Mouse (Mus musculus) liver, embryonic 12.5 days (tissue): ENCODE data around the gene Upk3bl. TPM values are rescaled to one million over a fixed set of nuclear protein-coding genes. Genes with fewer than 3 reads are reported as not detected.
A peak's percentile ranks its signal among the peaks of the same experiment; 100 is the strongest.

Experiments used
- ATAC-seq: fragments of 200-750 bp; cut with Nextera tagmentation; 2 replicates; pipeline ENCODE4 v1.8.0; 2017; ENCODE audit warnings: moderate number of reproducible peaks, mild to moderate bottlenecking, moderate library complexity
- H3K27ac ChIP-seq: fragments of 300-500 bp; sonication (generic); 2 replicates; pipeline ENCODE4 v1.5.1; 2016; ENCODE audit warnings: mild to moderate bottlenecking
- H3K27me3 ChIP-seq: fragments of 300-500 bp; sonication (generic); replicated peaks from 2 replicates; pipeline ENCODE4 v1.6.1; 2016; ENCODE audit warnings: mild to moderate bottlenecking, moderate library complexity
- H3K36me3 ChIP-seq: fragments of 300-500 bp; sonication (generic); 2 replicates; pipeline ENCODE4 v1.6.1; 2016; ENCODE audit warnings: mild to moderate bottlenecking, moderate library complexity
- H3K4me1 ChIP-seq: fragments of 300-500 bp; sonication (generic); 2 replicates; pipeline ENCODE4 v1.6.1; 2016
- H3K4me2 ChIP-seq: fragments of 300-500 bp; sonication (generic); 2 replicates; pipeline ENCODE4 v1.6.1; 2016; ENCODE audit warnings: mild to moderate bottlenecking, moderate library complexity
- H3K4me3 ChIP-seq: fragments of 300-500 bp; sonication (generic); 2 replicates; pipeline ENCODE4 v1.5.1; 2016; ENCODE audit warnings: mild to moderate bottlenecking, moderate library complexity
- H3K9ac ChIP-seq: fragments of 300-500 bp; sonication (generic); 2 replicates; pipeline ENCODE4 v1.6.1; 2016; ENCODE audit warnings: mild to moderate bottlenecking, moderate library complexity
- H3K9me3 ChIP-seq: fragments of 300-500 bp; sonication (generic); replicated peaks from 2 replicates; pipeline ENCODE4 v1.6.1; 2016; ENCODE audit warnings: mild to moderate bottlenecking, moderate library complexity
- WGBS: fragments of 180-500 bp; shearing (Covaris S2); methylation state at CpG from one replicate; pipeline ENCODE4 v1.1.7; 2016; ENCODE audit not compliant: insufficient replicate concordance; 5-methylcytosine and 5-hydroxymethylcytosine counted together
- polyA plus RNA-seq: library from polyadenylated mRNA; unstranded; fragments of >200 nt; fragmentation: Nextera tagmentation; extraction: Ambion mirVana; gene quantifications from 2 replicates; pipeline ENCODE4 v1.2.1, GENCODE M21; 2016

Gene Upk3bl
- 0.13 and 0.14 TPM in 2 replicates for polyA plus RNA-seq

DNA sequence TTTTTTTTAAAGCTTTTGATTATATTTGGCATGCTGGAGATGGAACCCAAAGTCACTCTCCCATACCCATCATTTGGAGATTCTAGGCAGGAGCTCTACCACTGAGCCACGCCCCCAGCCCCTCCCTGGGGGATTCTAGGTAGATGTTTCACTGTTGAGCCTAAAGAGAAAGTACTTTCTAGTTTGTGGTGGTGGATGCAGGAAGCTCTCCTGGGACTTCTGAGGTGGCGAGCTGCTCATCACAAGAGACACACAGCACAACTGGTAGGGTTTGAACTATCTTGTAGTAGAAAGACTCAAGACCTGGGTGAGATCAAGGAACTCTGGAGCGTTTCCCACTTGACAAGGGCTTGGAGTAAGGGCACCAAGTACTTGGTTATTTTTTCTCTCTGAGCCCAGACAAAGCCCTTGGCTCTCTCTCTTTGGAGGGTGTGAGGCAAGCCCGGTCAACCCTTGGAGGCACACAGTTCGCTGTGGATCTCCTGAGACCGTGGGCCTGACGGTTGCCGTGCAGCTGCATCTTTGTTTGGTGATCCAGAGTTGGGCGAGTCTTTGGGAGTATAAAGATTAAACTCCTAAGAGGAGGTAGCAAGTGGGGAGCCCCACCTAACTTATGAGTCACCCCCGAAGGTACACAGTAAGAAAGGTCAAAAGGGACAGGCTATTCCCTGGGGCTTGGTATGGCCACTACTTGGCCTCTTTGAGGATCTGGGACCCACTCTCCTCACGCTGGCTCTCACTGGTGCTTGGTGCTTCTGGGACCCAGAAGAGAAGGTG lies at the start of gene Upk3bl:
Upk3bl (plus strand) TSS at position 192 of the 777 bp plus-strand sequence.
- Histone ChIP-seq H3K4me3 (no peak within 1 kb of the TSS), H3K27ac (no peak within 1 kb of the TSS), H3K4me2 (no peak within 1 kb of the TSS), H3K9ac (no peak within 1 kb of the TSS), H3K4me1 (no peaks in the 10 kb centered on the region), H3K9me3 (no peaks in the 10 kb centered on the region), H3K27me3 (peaks cover 29% of the 10 kb centered on the region), H3K36me3 (no peaks in the 10 kb centered on the region)
- no peak for ATAC-seq
- WGBS = 65% methylated on average over 11 of the region's 11 CpGs

DNA sequence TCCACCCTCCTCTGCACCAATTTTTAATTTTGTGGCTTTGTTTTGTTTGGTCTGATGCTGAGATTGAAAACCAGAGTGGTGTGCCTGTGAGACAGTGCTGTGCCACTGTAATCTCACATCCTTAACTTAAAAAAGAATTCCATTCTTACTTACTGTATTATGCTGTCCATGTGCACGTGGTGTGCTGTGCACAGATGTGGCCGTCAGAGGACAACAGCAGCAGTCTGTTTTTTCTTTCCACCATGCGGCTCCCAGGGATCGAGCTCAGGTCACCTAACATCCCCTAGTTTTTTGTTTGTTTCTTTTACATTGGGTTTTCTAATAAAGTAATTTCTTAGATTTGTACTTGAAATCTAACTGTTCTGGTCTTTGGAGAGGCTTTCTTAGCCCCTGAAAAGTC lies 49.8 kb upstream of the Upk3bl start:
- no peak for ATAC-seq
- no peak overlapping the region for H3K27ac ChIP-seq
- no peak overlapping the region for H3K4me2 ChIP-seq
- H3K9me3 ChIP-seq = no peaks in the 10 kb centered on the region
- H3K36me3 ChIP-seq = peaks cover 13% of the 10 kb centered on the region; the same call in 1 of the 2 replicates
- 69% methylated on average over 4 of the region's 4 CpGs for WGBS
- no peak overlapping the region for H3K9ac ChIP-seq
- H3K4me3 ChIP-seq = no peak overlapping the region
- peaks cover 8% of the 10 kb centered on the region; the same call in 1 of the 2 replicates for H3K4me1 ChIP-seq
- no peaks in the 10 kb centered on the region for H3K27me3 ChIP-seq

DNA sequence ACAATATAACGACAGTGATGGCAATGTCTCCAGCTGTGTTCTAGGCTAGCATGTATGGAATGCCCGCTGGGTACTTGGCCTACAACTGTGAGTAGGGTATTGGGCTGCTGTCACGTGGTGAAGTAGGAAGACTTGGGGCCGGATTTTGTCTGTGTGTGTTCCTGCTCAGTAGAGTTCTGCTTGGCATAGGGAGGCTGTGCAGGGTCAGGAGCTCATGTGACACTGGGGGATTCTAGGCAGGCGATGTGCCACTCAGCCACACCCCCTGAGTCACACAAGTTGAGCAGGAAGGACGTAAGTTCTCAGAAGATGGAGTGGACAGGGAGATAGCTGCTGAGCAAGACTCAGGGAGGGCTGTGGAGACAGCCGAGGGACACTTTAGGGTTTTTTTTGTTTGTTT lies 46.5 kb upstream of the Upk3bl start:
- Histone ChIP-seq H3K9me3 (no peaks in the 10 kb centered on the region), H3K4me2 (no peak overlapping the region), H3K36me3 (peaks cover 29% of the 10 kb centered on the region), H3K9ac (no peak overlapping the region), H3K4me3 (no peak overlapping the region), H3K27me3 (no peaks in the 10 kb centered on the region), H3K27ac (no peak overlapping the region), H3K4me1 (peaks cover 7% of the 10 kb centered on the region; the same call in 1 of the 2 replicates)
- WGBS = 57% methylated on average over 7 of the region's 7 CpGs
- no peak for ATAC-seq

DNA sequence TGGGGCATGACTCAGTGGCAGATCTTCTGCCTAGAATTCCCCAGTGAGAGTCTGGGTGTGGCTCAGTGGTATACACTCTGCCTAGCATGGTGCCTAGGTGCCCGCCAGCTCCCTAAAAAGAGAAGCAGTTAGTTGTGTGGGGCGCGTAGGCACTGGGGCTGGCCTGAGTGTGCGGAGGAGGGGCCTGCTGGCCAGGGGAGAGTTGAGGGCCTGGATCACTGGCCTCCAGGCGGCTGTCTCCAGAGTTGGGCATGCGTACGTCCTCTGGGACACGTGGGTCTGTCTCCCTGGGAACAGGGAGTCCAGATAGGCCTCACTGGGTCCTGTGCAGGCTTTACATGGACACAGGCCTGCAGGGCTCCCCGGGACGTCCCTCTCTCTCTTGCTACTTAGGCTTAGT lies 39.4 kb upstream of the Upk3bl start:
- H3K4me3 ChIP-seq = no peak overlapping the region
- H3K4me1 ChIP-seq = peaks cover 13% of the 10 kb centered on the region
- H3K4me2 ChIP-seq = no peak overlapping the region
- H3K9me3 ChIP-seq = no peaks in the 10 kb centered on the region
- no peaks in the 10 kb centered on the region for H3K27me3 ChIP-seq
- no peak overlapping the region for H3K27ac ChIP-seq
- ATAC-seq = no peak
- WGBS = 80% methylated on average over 10 of the region's 10 CpGs
- peaks cover 34% of the 10 kb centered on the region for H3K36me3 ChIP-seq
- H3K9ac ChIP-seq = no peak overlapping the region

DNA sequence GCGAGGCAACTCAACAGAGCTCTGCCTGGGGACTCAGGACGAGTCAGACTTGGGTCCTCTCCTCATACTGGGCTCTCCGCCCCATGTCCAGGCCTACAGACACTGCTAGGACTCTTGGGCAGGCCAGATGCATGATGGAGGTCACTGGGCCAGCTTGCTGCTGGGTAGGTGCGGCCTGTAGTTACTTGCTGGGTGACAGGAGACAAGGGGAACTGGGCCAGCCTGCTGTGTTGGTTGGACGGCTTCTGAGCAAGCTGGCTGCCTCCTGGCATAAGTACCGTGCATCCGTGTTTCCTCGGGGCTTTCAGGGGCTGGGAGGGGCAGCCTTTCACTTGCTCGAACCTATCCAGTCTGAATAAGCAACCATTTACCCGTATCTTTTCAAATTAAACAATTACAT lies 38.7 kb upstream of the Upk3bl start:
- Histone ChIP-seq H3K4me3 (no peak overlapping the region), H3K36me3 (peaks cover 27% of the 10 kb centered on the region), H3K4me1 (peaks cover 18% of the 10 kb centered on the region), H3K27ac (no peak overlapping the region), H3K9ac (no peak overlapping the region), H3K9me3 (no peaks in the 10 kb centered on the region), H3K4me2 (no peak overlapping the region), H3K27me3 (no peaks in the 10 kb centered on the region)
- WGBS = 74% methylated on average over 10 of the region's 10 CpGs
- no peak for ATAC-seq

DNA sequence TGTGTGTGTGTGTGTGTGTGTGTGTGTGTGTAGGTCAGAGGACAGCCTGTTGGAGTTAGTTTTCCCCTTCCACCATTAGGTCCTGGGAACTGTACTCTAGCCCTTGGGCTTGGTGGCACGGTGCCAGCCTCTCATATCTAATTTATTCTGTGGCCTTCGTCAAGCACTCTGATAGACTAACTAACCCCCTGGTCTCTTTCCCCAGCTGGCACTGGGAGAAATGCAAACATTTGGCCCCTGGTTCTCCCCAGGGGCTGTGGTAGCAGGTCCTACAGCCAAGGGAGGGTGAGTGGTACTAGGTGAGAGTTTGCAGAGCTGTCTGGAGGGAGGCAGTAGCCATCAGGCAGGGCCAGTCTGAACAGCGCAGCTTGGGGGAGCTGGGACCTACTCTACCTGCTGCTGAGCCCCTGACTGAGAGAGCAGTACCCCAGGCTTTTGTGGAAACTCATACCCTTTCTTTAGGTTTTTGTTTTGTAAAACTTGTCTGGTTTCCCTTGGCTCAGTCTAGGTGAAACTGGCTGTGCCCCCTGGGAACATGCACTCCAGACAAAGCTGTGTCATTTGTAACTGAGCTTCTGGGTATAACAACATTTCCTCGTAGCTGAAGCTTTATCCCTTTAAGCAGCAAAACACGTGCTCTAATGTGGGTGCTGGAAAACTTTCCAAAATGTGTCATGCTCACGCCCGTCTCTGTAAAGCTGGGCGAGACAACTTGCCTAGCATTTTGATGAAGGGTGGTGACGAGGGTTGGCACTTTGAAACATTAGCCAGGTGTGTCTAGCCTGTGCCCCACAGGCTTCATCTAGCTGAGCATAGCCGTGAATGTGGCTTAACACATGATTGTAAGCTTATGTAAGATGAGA lies 38.0 kb upstream of the Upk3bl start:
- Histone ChIP-seq H3K27me3 (no peaks in the 10 kb centered on the region), H3K4me2 (no peak overlapping the region), H3K36me3 (peaks cover 22% of the 10 kb centered on the region), H3K9ac (no peak overlapping the region), H3K27ac (no peak overlapping the region), H3K9me3 (no peaks in the 10 kb centered on the region), H3K4me1 (peaks cover 18% of the 10 kb centered on the region), H3K4me3 (no peak overlapping the region)
- WGBS = 76% methylated on average over 10 of the region's 10 CpGs
- no peak for ATAC-seq

DNA sequence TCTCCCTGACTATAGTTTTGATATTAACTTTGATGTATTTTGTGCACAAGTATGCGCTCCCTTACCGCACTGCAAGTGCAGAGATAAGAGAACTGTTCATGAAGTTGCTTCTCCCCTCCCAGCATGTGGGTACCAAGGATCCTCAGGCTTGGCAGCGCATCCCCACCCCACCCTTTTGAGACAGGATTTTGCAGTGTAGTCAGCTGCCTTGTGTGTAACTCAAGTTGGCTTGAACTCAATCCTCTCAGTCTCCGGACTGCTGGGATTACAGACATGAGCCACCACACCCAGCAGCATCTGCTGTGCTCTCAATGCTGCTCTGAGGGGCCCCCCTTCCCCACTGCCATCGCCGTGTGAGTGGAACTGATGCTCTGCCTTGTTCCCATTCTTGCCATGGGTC lies 37.0 kb upstream of the Upk3bl start:
- Histone ChIP-seq H3K9me3 (no peaks in the 10 kb centered on the region), H3K4me3 (no peak overlapping the region), H3K4me2 (no peak overlapping the region), H3K27me3 (no peaks in the 10 kb centered on the region), H3K9ac (no peak overlapping the region), H3K36me3 (peaks cover 15% of the 10 kb centered on the region), H3K27ac (no peak overlapping the region), H3K4me1 (peaks cover 18% of the 10 kb centered on the region)
- no peak for ATAC-seq
- WGBS = 72% methylated on average over 6 of the region's 6 CpGs

DNA sequence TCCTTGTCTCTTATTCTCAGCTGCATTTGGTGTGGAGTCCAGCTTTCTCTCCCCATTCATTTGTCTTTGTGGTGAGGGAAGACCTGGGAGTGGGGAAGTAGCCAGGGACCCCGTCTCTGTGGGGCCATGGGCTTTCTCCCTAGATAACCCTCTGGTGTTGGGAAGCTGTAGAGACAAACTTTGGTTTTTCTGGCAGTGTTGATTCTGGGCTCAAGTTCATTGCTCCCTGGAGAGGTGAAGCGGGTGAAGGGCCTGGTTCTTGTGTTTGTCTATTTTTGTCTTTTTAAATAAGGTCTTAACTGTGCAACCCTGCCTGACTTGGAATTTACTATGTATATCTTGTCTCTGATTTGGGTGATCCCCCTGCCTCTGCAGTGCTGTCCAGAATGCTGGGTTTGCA lies 35.6 kb upstream of the Upk3bl start:
- H3K4me2 ChIP-seq = no peak overlapping the region
- no peaks in the 10 kb centered on the region for H3K9me3 ChIP-seq
- no peaks in the 10 kb centered on the region for H3K27me3 ChIP-seq
- no peak overlapping the region for H3K9ac ChIP-seq
- no peak overlapping the region for H3K27ac ChIP-seq
- WGBS = 62% methylated on average over 2 of the region's 2 CpGs
- H3K36me3 ChIP-seq = peaks cover 3% of the 10 kb centered on the region; the same call in 1 of the 2 replicates
- ATAC-seq = no peak
- peaks cover 18% of the 10 kb centered on the region for H3K4me1 ChIP-seq
- H3K4me3 ChIP-seq = no peak overlapping the region

DNA sequence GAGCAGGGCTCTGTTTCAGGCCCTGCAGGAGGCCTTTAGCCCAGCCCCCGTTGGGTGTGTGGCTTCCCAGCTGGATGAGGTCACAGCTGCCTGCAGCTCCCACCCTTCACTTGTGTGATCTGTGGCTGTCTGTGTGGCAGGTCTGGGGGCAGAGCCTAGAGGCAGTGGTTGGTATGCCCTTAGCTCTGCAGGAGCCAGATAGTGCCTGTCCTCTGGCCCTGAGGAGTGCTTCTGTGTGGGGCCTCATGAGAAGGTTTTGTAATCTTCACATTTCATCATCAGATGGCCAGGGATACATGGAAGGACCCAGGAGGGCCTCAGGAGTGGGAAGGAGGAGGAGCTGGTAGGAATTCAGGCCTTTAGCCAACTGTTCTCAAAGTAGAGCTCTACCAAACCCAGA lies 34.4 kb upstream of the Upk3bl start:
- Histone ChIP-seq H3K27me3 (no peaks in the 10 kb centered on the region), H3K4me3 (no peak overlapping the region), H3K9ac (no peak overlapping the region), H3K9me3 (no peaks in the 10 kb centered on the region), H3K4me1 (peaks cover 18% of the 10 kb centered on the region), H3K4me2 (no peak overlapping the region), H3K27ac (no peak overlapping the region), H3K36me3 (peaks cover 3% of the 10 kb centered on the region; the same call in 1 of the 2 replicates)
- ATAC-seq = peak; percentile 75
- 17% methylated on average over 1 of the region's 1 CpGs for WGBS

DNA sequence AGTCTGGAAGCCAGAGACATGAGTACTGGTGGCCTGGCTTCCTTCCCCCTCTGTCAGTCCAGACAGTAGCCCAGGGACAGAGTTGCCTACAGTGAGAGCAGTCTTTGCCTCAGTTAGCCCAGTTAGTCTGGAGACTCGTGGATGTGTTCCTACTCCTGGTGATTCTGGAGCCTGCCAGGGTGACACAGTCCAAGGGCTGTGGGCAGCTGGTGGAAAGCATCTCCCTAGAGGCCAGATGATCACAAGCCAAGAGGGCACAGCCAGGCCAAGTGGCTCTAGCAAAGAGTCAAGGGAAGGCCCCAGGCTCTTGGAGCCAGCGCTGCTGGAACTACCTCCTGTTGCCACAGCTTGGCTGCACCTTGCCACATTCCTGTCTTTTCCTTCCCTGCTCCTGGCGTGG lies 28.6 kb upstream of the Upk3bl start:
- ATAC-seq = no peak
- Histone ChIP-seq H3K36me3 (peaks cover 44% of the 10 kb centered on the region), H3K4me1 (no peaks in the 10 kb centered on the region), H3K9ac (no peak overlapping the region), H3K27me3 (no peaks in the 10 kb centered on the region), H3K9me3 (no peaks in the 10 kb centered on the region), H3K4me3 (no peak overlapping the region), H3K27ac (no peak overlapping the region), H3K4me2 (no peak overlapping the region)
- WGBS = 56% methylated on average over 3 of the region's 3 CpGs

DNA sequence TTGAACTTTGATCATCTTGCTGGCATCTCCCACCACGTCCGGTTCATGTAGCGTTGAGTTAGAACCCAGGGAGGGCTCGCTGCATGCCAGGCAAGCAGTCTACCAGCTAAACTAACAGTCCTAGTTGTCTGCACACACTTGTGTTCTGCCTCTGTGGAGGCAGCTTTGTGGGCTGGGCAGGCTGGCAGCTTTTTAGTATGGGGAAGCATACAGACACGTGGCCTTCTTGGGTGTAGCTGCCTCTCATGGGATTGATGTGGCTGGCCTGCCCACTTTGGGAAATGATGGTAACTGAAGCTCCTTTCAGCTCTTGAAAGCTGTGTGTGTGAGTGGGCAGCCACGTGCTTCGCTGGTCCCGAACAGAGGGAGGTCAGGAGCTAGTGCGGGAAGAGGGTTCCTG lies 27.4 kb upstream of the Upk3bl start:
- H3K4me1 ChIP-seq = no peaks in the 10 kb centered on the region
- H3K4me2 ChIP-seq = no peak overlapping the region
- H3K4me3 ChIP-seq = no peak overlapping the region
- ATAC-seq = no peak
- no peaks in the 10 kb centered on the region for H3K9me3 ChIP-seq
- H3K27me3 ChIP-seq = no peaks in the 10 kb centered on the region
- peaks cover 52% of the 10 kb centered on the region for H3K36me3 ChIP-seq
- 77% methylated on average over 9 of the region's 9 CpGs for WGBS
- no peak overlapping the region for H3K27ac ChIP-seq
- no peak overlapping the region for H3K9ac ChIP-seq

DNA sequence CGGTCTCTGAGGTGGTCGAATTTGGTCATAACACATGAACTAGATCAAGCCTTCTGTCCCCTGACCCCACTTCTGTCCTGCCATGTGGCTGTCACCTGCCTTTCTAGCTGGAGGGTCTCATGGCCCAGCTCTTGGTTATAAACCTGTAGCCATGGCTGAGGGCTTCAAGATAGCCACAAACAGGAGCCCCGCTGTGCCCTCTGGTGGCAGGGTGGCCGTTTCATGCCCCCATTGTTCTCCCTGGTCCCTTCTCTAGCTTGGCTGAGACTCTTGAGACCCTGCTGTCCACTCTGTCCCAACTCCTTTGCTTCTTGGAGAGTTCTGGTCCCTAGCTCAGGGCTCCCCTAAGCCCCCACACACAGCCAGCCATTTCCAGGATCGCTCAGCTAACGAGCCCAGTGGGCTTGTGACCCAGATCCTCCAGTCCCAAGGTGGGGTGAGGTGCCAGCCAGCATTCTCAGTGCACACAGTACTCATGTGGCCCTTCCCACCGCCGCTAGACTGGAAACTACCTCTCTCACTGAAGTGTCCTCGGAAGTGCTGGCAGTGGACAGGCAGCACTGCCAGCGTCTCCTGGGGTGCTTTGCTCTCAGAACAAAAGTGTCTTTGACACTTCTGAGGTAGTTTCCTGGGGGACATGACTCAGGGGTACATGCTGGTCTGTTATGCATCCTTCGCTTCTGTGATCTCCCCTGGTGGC lies 26.5 kb upstream of the Upk3bl start:
- Histone ChIP-seq H3K9me3 (no peaks in the 10 kb centered on the region), H3K4me1 (no peaks in the 10 kb centered on the region), H3K9ac (no peak overlapping the region), H3K27me3 (no peaks in the 10 kb centered on the region), H3K4me2 (no peak overlapping the region), H3K27ac (no peak overlapping the region), H3K36me3 (peaks cover 61% of the 10 kb centered on the region), H3K4me3 (no peak overlapping the region)
- ATAC-seq = no peak
- 74% methylated on average over 11 of the region's 11 CpGs for WGBS
